Mouse (Mus musculus) Patski (cell line): ENCODE results near the gene Syne3. TPM values are rescaled to one million over a fixed set of nuclear protein-coding genes. Genes with fewer than 3 reads are reported as not detected.

Experiments used
- ATAC-seq: fragments of 100-300 bp; one replicate; pipeline ENCODE4 v1.8.0; 2021
- CTCF ChIA-PET: fragments of 350-600 bp; sonication (Branson Sonifier 250); formaldehyde crosslinking; loops from one replicate; lab custom pipeline; 2022; ENCODE audit warnings: inconsistent platforms; lab: Charles Lee
- POLR2A ChIA-PET: fragments of 350-600 bp; sonication (Branson Sonifier 250); formaldehyde crosslinking; loops from one replicate; lab custom pipeline; 2022; ENCODE audit warnings: antibody characterized with exemption, inconsistent platforms; lab: Charles Lee
- DNase-seq: peaks from one replicate; pipeline ENCODE4 v3.0.0-alpha.2; 2011; ENCODE audit warnings: low read depth, low spot score
- H3K27me3 ChIP-seq: fragments of 371-371 bp; one replicate; pipeline ENCODE4 v1.5.1; 2021
- CTCF ChIP-seq: fragments of 100-300 bp; IDR thresholded peaks from one replicate; pipeline ENCODE4 v1.5.1; 2021
- in situ Hi-C: fragments of 300-500 bp; cut with MboI; formaldehyde crosslinking; loops from 3 replicates; pipeline ENCODE4 v1.11.1; 2018; ENCODE audit warnings: low pct_unique_long_range_greater_than_20kb, mixed read lengths
- polyA plus RNA-seq: library from polyadenylated mRNA; unstranded; gene quantifications from one replicate; pipeline ENCODE4 v1.2.3, GENCODE M21; 2021

Syne3 gene
- polyA plus RNA-seq, 1 experiment from 2014 or later, result 14.2 TPM

DNA sequence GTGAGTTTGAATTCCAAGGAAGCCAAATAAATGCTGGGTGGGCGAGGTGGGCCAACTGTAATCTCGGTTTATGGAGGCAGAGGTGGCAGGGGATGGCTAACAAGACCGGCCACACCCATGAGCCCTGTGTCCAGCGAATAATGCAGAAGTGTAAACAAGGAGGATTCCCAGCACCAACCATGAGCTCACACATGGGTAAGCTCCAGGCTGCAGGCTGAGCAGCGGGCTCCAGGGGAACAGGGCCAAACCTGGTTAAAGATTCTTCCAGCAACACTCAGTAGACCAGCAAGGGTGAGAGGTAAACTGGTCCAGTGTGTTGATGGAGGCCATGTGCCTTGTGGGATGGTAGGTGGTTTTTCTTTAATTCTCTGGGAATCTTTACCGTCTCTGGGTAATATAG lies 53.2 kb downstream of the Syne3 start:
- TF ChIP-seq CTCF, result no peak
- ATAC-seq, result peak; percentile 37
- POLR2A ChIA-PET, result interaction anchor here (0.6 kb wide), 2 partner anchors 70 to 487 kb away, joined by 3 to 4 read pairs; no protein-coding TSS in a partner anchor
- H3K27me3 ChIP-seq, result no peaks in the 10 kb centered on the region
- DNase-seq, result no peak
- CTCF ChIA-PET, result interaction anchor here (0.7 to 5.4 kb wide), 8 partner anchors 18 to 73 kb away, joined by 3 to 25 read pairs (median 4); no protein-coding TSS in a partner anchor
- in situ Hi-C loops, result no loop called here

DNA sequence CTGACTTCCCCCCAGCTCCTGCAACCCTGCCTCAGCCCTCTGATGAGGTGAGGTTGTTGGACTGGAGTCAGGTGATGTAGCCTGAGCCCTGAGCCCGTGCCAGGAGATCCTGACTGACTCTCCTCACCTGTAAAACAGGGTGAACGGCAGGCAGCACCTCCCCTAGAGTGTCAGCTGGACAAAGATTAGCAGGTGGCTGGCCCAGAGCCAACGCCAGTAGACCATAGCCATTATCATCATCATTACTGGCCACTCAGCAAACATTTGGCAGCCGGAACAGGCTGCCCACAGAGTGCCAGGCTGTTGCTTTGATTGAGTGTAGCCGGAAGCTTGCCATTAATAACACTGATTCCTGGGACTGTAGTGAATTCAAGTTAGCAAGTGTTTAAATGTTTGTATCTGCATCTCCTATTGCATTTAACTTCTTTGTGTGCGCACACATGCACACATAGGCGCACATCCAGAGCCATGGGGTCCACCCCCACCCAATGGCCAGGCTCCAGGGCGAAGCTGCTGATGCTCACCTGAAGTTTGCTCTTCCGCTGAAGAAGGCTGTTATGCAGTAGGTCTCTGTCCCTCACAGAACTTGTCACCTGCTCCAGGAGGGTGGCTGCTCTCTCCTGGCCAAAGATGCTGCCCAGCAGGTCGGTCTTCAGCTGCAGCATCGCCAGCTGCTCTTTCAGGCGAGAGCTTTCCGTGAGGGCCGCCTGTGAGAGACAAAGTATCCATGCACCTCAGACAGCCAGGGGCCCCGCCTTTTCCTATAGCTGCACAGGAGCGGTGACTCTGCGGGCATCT lies 54.4 kb downstream of the Syne3 start:
- DNase-seq, result no peak
- POLR2A ChIA-PET, result no interaction called here
- no peak for ATAC-seq

DNA sequence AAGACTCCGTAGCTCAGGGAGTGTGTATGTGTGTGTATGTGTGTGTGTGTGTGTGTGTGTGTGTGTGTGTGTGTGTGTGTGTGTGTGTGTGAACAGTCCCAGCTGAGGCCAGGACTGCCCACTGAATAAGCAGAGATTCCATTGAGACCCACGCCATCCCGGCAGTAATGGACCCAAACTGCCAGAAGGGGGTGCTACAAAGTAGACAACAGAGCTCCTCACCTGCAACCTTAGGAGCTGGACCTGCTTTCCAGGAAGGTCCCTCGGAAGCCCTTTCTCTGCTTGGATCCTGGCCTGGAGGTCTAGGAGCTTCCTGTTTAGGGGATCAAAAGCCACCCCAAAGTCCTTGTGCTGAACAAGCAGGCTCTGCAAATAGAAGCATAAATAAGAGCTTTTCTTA lies 55.7 kb downstream of the Syne3 start:
- no peak for ATAC-seq
- no peak for TF ChIP-seq CTCF
- CTCF ChIA-PET, result interaction anchor here (0.7 to 5.4 kb wide), 13 partner anchors 14 to 150 kb away, joined by 3 to 34 read pairs (median 4); partner anchors contain the start of gene Glrx5
- DNase-seq, result no peak
- H3K27me3 ChIP-seq, result no peaks in the 10 kb centered on the region
- POLR2A ChIA-PET, result interaction anchor here (0.6 kb wide), 1 partner anchor 74 kb away, joined by 7 read pairs; no protein-coding TSS in a partner anchor
- in situ Hi-C loops, result loop anchor here (5.0 kb wide), 1 partner anchor 73 kb away; no protein-coding TSS in a partner anchor

More for the DNA sequence above, 54.4 kb downstream of the Syne3 start:
- CTCF ChIA-PET, result interaction anchor here (1.5 to 5.4 kb wide), 7 partner anchors 30 to 75 kb away, joined by 4 to 34 read pairs (median 11); partner anchors contain the start of gene Glrx5
- no peak for TF ChIP-seq CTCF
- H3K27me3 ChIP-seq, result no peaks in the 10 kb centered on the region
- in situ Hi-C loops, result no loop called here

DNA sequence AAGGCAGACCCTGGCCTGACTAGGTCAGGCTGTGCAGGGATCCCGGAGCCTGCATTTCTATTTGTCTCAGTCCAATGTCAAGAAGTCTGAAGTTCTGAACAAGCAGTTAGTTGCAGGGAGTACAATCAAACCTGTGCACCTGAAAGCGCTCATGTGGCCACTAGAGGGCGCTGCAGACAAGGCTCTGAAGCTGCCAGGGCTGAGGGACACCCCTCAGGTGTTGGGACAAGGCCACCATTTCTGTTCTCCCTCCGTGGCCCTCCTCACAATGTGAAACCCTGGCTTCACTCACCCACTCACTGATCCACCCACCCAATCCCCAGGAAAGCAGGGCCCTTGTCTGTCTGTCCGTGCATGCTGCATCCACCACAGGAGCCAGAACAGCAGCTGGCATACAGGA lies 57.2 kb downstream of the Syne3 start:
- ATAC-seq (no peak), DNase-seq (no peak)
- in situ Hi-C loops, result loop anchor here (5.0 kb wide), 1 partner anchor 75 kb away; no protein-coding TSS in a partner anchor
- CTCF ChIA-PET, result interaction anchor here (1.0 to 5.4 kb wide), 9 partner anchors 19 to 85 kb away, joined by 3 to 34 read pairs (median 4); partner anchors contain the start of gene Glrx5
- POLR2A ChIA-PET, result no interaction called here
- no peak for TF ChIP-seq CTCF
- no peaks in the 10 kb centered on the region for H3K27me3 ChIP-seq

DNA sequence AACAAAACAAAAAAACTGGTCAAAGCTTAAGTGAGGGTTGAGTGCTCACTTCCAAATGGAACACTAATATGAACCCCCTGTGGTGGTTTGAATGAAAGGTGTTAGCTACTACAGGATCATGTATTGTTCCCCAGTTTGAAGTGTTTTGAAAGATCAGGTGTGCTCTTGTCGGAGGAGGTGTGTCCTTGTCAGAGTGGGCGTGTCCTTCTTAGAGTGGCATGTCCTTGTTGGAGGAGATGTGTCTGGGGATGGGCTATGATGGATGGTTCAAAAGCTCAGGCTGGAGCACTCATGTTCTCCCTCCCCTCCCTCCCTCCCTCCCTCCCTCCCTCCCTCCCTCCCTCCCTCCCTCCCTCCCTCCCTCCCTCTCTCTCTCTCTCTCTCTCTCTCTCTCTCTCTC lies 61.7 kb downstream of the Syne3 start:
- DNase-seq, result no peak
- in situ Hi-C loops, result loop anchor here (25.0 kb wide), 1 partner anchor 386 kb away; no protein-coding TSS in a partner anchor
- POLR2A ChIA-PET, result no interaction called here
- CTCF ChIA-PET, result interaction anchor here (1.2 kb wide), 1 partner anchor 9 kb away, joined by 4 read pairs; no protein-coding TSS in a partner anchor
- no peak for TF ChIP-seq CTCF
- no peak for ATAC-seq
- no peaks in the 10 kb centered on the region for H3K27me3 ChIP-seq

DNA sequence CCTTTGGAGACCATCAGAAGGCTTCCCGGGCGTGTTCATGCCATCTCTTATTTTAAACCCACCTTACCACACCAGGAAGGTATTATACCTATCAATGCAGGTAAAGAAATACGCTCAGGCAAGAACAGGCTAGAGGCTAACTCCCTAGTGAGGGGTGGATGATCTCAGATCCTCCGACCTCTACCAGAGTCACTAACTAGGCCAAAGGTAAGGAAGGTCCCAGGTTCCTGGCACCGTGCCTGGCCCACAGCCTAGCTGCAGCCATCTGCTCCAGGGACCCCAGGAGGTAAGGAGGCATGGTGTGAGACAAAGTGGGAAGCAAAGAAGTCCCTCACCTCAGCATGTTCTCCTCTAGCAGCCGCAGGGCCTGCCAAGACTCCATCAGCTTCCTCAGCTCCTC lies 63.4 kb downstream of the Syne3 start:
- DNase-seq (no peak), ATAC-seq (no peak)
- H3K27me3 ChIP-seq, result no peaks in the 10 kb centered on the region
- CTCF ChIA-PET, result no interaction called here
- POLR2A ChIA-PET, result no interaction called here
- no peak for TF ChIP-seq CTCF
- in situ Hi-C loops, result loop anchor here (25.0 kb wide), 1 partner anchor 384 kb away; no protein-coding TSS in a partner anchor

DNA sequence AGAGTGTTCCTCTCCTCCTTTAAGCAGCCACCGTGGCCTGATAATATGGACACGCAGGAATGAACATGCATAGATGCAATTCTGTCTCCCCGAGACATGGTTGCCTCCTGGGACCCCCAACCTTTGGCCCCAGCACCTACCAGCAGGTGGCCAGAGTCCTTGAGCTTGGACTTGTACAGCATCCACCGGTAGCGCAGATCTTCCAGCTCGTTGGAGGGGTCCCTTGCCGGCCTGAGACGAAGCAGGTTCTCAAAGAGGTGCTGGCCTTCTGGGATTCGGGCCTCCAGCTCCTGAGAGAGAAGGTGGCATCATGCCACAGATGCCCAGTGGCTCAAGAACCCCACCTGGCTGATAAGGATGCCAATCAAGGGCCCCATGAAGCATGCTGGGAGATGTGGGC lies 69.1 kb downstream of the Syne3 start:
- H3K27me3 ChIP-seq, result no peaks in the 10 kb centered on the region
- no peak for ATAC-seq
- ChIA-PET POLR2A (no interaction called here), CTCF (interaction anchor here (1.0 to 1.9 kb wide), 6 partner anchors 40 to 168 kb away, joined by 3 to 14 read pairs (median 6); no protein-coding TSS in a partner anchor)
- TF ChIP-seq CTCF, result no peak
- DNase-seq, result no peak
- in situ Hi-C loops, result loop anchor here (25.0 kb wide), 1 partner anchor 378 kb away; no protein-coding TSS in a partner anchor

DNA sequence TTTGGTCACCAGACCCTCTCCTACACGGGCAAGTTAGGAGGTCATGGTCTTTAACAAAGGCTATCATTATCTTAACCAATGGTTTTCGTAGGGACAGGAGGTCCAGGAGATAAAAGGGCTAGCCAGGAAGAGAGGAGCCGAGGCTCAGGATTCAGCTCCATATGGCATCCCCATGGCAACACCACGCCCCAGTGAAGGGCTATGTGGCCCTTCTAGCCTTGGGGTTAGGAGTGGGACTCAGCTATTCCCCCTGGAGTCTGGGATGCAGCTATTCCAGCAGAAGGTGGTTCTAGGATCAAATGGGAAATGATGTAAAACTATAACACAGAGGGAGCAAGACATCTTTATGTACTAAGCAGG lies 69.6 kb downstream of the Syne3 start:
- no peak for TF ChIP-seq CTCF
- CTCF ChIA-PET, result interaction anchor here (0.9 to 1.9 kb wide), 18 partner anchors 14 to 227 kb away, joined by 3 to 14 read pairs (median 4); no protein-coding TSS in a partner anchor
- no peaks in the 10 kb centered on the region for H3K27me3 ChIP-seq
- POLR2A ChIA-PET, result no interaction called here
- DNase-seq, result no peak
- in situ Hi-C loops, result loop anchor here (25.0 kb wide), 1 partner anchor 378 kb away; no protein-coding TSS in a partner anchor
- no peak for ATAC-seq

DNA sequence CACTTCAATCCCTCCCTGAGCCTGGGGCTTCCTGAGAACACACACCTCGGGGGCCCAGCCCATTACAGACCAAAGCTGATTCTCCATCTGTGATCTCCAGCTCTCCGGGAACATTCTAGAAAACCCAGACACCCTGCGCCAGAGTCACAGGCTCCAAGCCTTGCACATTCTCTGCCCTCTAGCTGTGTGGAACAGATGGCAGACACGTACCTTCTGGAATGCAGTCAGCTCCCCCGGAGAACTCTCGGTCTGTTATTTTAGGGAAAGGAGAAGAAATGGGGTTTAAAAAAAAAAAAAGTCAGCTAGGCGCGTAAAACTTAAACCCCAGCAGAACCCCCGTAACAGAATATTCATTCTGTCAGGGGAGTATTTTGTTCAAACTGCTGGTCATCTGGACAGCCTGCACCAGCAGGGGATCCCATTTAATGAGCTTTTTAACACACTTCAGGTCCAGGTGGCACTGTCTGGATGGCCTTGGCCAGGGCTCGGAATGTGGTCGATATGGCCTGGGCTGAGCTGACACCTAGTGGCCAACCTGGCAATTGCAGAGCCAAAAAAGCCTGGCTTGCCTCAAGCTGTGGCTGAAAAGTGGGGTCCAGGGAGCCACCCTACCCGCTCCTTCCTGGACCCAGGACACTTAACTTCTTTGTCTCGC lies 70.1 kb downstream of the Syne3 start:
- POLR2A ChIA-PET, result no interaction called here
- H3K27me3 ChIP-seq, result no peaks in the 10 kb centered on the region
- CTCF ChIA-PET, result interaction anchor here (0.7 to 1.9 kb wide), 23 partner anchors 9 to 226 kb away, joined by 3 to 14 read pairs (median 3); partner anchors contain the start of gene Clmn
- no peak for DNase-seq
- in situ Hi-C loops, result loop anchor here (5.0 to 25.0 kb wide), 4 partner anchors 105 to 502 kb away; no protein-coding TSS in a partner anchor
- TF ChIP-seq CTCF, result no peak
- peak; percentile 61 for ATAC-seq

DNA sequence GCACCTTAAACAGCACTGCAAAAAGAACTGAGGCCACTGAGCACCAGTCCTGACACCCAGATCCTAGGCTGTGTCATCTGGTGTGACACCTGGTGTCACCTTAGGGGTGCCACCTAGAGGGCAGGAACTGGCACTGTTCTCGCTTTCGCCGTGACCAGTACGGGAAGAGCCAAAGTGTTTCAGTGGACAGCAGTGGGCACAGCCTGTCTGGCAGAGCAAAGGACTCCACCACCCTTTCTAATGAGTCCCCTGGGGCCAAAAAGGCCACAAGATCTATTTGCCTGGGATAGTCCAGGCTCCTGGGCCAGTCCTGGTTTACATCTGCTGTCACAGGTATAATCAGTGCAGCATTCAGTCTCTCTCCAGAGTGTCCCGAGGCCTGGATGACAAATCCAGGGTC lies 70.7 kb downstream of the Syne3 start:
- in situ Hi-C loops, result loop anchor here (5.0 to 25.0 kb wide), 4 partner anchors 104 to 502 kb away; no protein-coding TSS in a partner anchor
- ATAC-seq (no peak), DNase-seq (no peak)
- POLR2A ChIA-PET, result interaction anchor here (0.6 kb wide), 1 partner anchor 75 kb away, joined by 3 read pairs; no protein-coding TSS in a partner anchor
- no peak for TF ChIP-seq CTCF
- CTCF ChIA-PET, result interaction anchor here (0.7 to 1.9 kb wide), 19 partner anchors 9 to 223 kb away, joined by 3 to 14 read pairs (median 3); partner anchors contain the start of gene Clmn
- no peaks in the 10 kb centered on the region for H3K27me3 ChIP-seq
